Mouse (Mus musculus) lung, postnatal 10 days (tissue): ENCODE data around the gene Oscp1.
"Not testable (repeated sequence)": the region's sequence is repeated elsewhere in the genome, so short reads cannot be mapped to it uniquely, and the experiment has no call there.

Experiments
- DNase-seq: peaks from one replicate; pipeline ENCODE4 v3.0.0; 2021

Gene Oscp1

GRCm38 (mm10) chr4:126084382-126084781 lies 26.0 kb downstream of the Oscp1 start:
- no peak for DNase-seq

GRCm38 (mm10) chr4:126085996-126086576 lies 27.7 kb downstream of the Oscp1 start:
- peak; percentile 91 for DNase-seq

- DNase-seq, result no peak
These were observed 31.9 kb downstream of the Oscp1 start for GRCm38 (mm10) chr4:126090101-126090847.

- DNase-seq, result no peak
These were observed 32.4 kb downstream of the Oscp1 start for GRCm38 (mm10) chr4:126090848-126091124.

- DNase-seq, result no peak
These were observed 33.5 kb downstream of the Oscp1 start for GRCm38 (mm10) chr4:126091873-126092272.

GRCm38 (mm10) chr4:126095622-126096430 lies 37.5 kb downstream of the Oscp1 start:
- not testable (repeated sequence) for DNase-seq

- DNase-seq, result peak; percentile 98
These were observed 38.2 kb downstream of the Oscp1 start, which contains the start of gene Lsm10 for GRCm38 (mm10) chr4:126096464-126097111. Gene Lsm10 (plus strand): TSS chr4:126096623.

- no peak for DNase-seq
These were observed 39.4 kb downstream of the Oscp1 start for GRCm38 (mm10) chr4:126097711-126098253.

GRCm38 (mm10) chr4:126099365-126099764 lies 41.0 kb downstream of the Oscp1 start:
- DNase-seq, result no peak

- DNase-seq, result no peak
These were observed 42.4 kb downstream of the Oscp1 start for GRCm38 (mm10) chr4:126100764-126101163.

- DNase-seq, result peak; percentile 67
These were observed 43.9 kb downstream of the Oscp1 start for GRCm38 (mm10) chr4:126102061-126102841.

- DNase-seq, result peak; percentile 98
These were observed 44.8 kb downstream of the Oscp1 start for GRCm38 (mm10) chr4:126103057-126103581.

- DNase-seq, result peak; percentile 97
These were observed 45.3 kb downstream of the Oscp1 start, which contains the start of gene Stk40 for GRCm38 (mm10) chr4:126103590-126104068. Gene Stk40 (plus strand): TSS chr4:126103957.

GRCm38 (mm10) chr4:126104261-126105075 lies 46.1 kb downstream of the Oscp1 start:
- peak; percentile 51 for DNase-seq

GRCm38 (mm10) chr4:126105131-126105783 lies 46.9 kb downstream of the Oscp1 start:
- DNase-seq, result no peak

GRCm38 (mm10) chr4:126108061-126108740 lies 49.8 kb downstream of the Oscp1 start:
- peak; percentile 51 for DNase-seq

- DNase-seq, result peak; percentile 47
These were observed 51.4 kb downstream of the Oscp1 start for GRCm38 (mm10) chr4:126109613-126110373.

- peak; percentile 92 for DNase-seq
These were observed 52.2 kb downstream of the Oscp1 start for GRCm38 (mm10) chr4:126110374-126111152.
